Mouse (Mus musculus): ENCODE results near the gene Abcg4.

DNA sequence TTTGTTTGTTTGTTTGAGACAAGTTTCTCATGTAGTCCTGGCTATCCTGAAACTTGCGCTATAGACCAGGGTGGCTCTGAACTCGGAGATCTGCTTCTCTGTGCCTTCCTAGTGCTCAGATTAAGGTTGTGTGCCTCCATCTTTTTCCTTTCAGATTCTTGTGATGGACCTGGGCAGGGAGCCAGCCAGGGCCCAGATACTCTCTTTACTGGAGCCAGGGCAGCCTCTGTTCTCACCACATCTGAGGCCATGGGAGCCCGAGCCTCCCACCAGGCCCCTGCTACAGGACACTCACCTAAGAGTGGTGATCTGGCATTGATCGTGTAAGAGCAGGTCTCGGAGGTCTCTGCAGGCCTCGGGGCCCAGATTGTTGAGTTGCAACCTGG, 33.3 kb downstream of the Abcg4 start:
- no peak for TF ChIP-seq POU5F1 (IDR thresholded peaks at IDR 0.05; ENCODE audit: borderline replicate concordance, low read length)
- no peak for TF ChIP-seq CTCF (conservative IDR thresholded peaks at IDR 0.05; ENCODE audit: low read length)
- no peak for TF ChIP-seq NANOG (IDR thresholded peaks at IDR 0.05; ENCODE audit: borderline replicate concordance, low read length)
